Mouse (Mus musculus) stomach, embryonic 14.5 days (tissue): ENCODE measurements at regions not wholly inside any gene's neighbourhood (a gene's known extent, or its start where the extent isn't known, plus 50 kb on each side); places are given as distances from the start of the nearest gene placed in this dataset.

ENCODE experiments used
- ATAC-seq: fragments of 200-750 bp; cut with Nextera tagmentation; 2 replicates; pipeline ENCODE4 v1.8.0; 2017; ENCODE audit warnings: low read depth, moderate TSS enrichment; ENCODE audit not compliant: insufficient number of reproducible peaks, insufficient read depth, low FRiP score
- H3K27ac ChIP-seq: fragments of 300-500 bp; sonication (generic); 2 replicates; pipeline ENCODE4 v1.5.1; 2014; ENCODE audit warnings: mild to moderate bottlenecking, low read length, moderate library complexity, mixed read lengths
- H3K27me3 ChIP-seq: fragments of 300-500 bp; sonication (generic); 2 replicates; pipeline ENCODE4 v1.6.1; 2014; ENCODE audit warnings: low read length, control low read depth, mixed read lengths; ENCODE audit not compliant: control insufficient read depth, insufficient read depth
- H3K36me3 ChIP-seq: fragments of 300-500 bp; sonication (generic); 2 replicates; pipeline ENCODE4 v1.6.1; 2014; ENCODE audit warnings: mild to moderate bottlenecking, control low read depth, low read length, moderate library complexity, mixed read lengths; ENCODE audit not compliant: control insufficient read depth, insufficient read depth
- H3K4me1 ChIP-seq: fragments of 300-500 bp; sonication (generic); 2 replicates; pipeline ENCODE4 v1.6.1; 2014; ENCODE audit warnings: low read length, control low read depth, mixed read lengths; ENCODE audit not compliant: control insufficient read depth, insufficient read depth
- H3K4me2 ChIP-seq: fragments of 300-500 bp; sonication (generic); replicated peaks from 2 replicates; pipeline ENCODE4 v1.6.1; 2014; ENCODE audit warnings: low read depth, low read length, control low read depth
- H3K4me3 ChIP-seq: fragments of 300-500 bp; sonication (generic); 2 replicates; pipeline ENCODE4 v1.5.1; 2014; ENCODE audit warnings: low read depth, low read length, control low read depth
- H3K9ac ChIP-seq: fragments of 300-500 bp; sonication (generic); replicated peaks from 2 replicates; pipeline ENCODE4 v1.6.1; 2014; ENCODE audit warnings: low read depth, mild to moderate bottlenecking, control low read depth, low read length, moderate library complexity, mixed read lengths
- H3K9me3 ChIP-seq: fragments of 300-500 bp; sonication (generic); 2 replicates; pipeline ENCODE4 v1.6.1; 2016; ENCODE audit warnings: low read depth, low read length, control low read depth; ENCODE audit not compliant: control insufficient read depth
- WGBS: fragments of 180-500 bp; shearing (Covaris S2); extraction: QIAGEN DNeasy Blood & Tissue Kit; methylation state at CpG from one replicate; pipeline ENCODE4 v1.1.7; 2014; 5-methylcytosine and 5-hydroxymethylcytosine counted together

DNA sequence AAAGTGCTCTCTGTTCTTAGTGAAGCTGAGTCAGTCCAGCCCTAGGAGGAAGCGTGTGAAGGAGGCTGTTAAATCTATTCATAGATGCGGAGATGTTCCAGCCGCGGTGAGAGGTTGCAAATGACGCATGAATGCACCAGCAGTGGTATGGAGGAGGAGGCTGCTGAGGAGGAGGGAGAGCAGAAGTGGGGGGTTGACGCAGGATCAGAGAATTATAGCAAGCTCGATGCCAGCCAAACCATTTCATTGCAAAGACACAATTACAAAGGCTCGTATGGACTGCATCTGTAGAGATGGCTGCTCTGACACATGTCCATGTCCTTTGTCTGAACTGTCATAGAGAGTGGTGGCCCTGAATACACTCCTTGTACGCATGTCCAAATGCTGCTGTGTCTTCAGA is 232.9 kb downstream of the Plk2 start:
- no peak for ATAC-seq
- Histone ChIP-seq H3K27ac (no peak overlapping the region), H3K9ac (no peak overlapping the region), H3K36me3 (no peaks in the 10 kb centered on the region), H3K9me3 (no peaks in the 10 kb centered on the region), H3K4me2 (no peak overlapping the region), H3K27me3 (no peaks in the 10 kb centered on the region), H3K4me1 (no peaks in the 10 kb centered on the region), H3K4me3 (no peak overlapping the region)
- WGBS: 78% methylated on average over 9 of the region's 9 CpGs

DNA sequence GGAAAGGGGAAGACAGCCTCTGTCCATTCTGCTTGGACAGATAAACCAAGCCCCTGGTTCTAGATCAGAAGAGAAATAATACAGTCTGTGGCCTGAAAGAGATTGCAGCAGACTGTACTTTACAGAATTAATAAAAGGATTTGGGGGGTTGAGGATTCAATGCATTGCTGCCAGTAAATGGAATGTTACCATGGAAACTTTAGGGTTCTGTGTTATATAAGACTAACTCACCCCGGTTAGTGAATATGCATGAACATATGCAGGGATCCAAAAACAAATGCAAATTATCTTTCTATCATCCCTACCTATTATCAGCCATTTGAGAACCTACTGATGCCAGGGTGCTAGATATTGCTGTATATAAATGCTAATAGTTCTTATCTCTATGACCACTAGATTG is 233.4 kb downstream of the Plk2 start:
- no peak overlapping the region for H3K9ac ChIP-seq
- 87% methylated on average over 1 of the region's 1 CpGs for WGBS
- H3K4me1 ChIP-seq: no peaks in the 10 kb centered on the region
- H3K9me3 ChIP-seq: no peaks in the 10 kb centered on the region
- no peaks in the 10 kb centered on the region for H3K36me3 ChIP-seq
- H3K27me3 ChIP-seq: no peaks in the 10 kb centered on the region
- no peak overlapping the region for H3K4me3 ChIP-seq
- H3K27ac ChIP-seq: no peak overlapping the region
- no peak overlapping the region for H3K4me2 ChIP-seq
- ATAC-seq: no peak

DNA sequence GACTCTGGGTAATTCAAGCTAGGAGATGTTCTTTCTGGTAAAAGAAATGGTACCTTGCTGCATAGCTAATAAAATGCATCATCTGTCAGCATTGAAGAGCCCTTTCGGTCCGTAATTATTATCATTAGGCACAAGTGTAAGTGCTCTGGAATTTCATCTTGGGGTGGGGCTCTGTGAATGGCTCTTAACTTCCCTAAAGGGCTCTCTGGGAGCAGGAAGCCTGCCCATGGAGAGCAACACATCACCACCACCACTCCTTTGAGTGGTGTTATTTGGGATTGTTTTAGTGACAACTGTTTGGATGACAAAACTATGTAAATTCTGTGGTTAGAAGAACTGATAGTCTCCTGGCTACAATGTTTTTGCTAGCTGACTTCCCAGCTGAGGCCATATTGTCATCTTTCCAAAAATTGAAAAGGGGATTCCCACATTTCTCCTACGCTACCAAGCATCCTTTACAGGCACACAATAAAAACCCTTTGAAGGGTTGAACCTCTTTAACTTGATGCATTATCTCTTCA is 238.5 kb downstream of the Plk2 start:
- H3K9ac ChIP-seq: no peak overlapping the region
- H3K27me3 ChIP-seq: no peaks in the 10 kb centered on the region
- H3K4me3 ChIP-seq: no peak overlapping the region
- no peak overlapping the region for H3K4me2 ChIP-seq
- H3K36me3 ChIP-seq: no peaks in the 10 kb centered on the region
- no peaks in the 10 kb centered on the region for H3K4me1 ChIP-seq
- H3K27ac ChIP-seq: no peak overlapping the region
- WGBS: 71% methylated on average over 3 of the region's 3 CpGs
- no peaks in the 10 kb centered on the region for H3K9me3 ChIP-seq
- no peak for ATAC-seq

DNA sequence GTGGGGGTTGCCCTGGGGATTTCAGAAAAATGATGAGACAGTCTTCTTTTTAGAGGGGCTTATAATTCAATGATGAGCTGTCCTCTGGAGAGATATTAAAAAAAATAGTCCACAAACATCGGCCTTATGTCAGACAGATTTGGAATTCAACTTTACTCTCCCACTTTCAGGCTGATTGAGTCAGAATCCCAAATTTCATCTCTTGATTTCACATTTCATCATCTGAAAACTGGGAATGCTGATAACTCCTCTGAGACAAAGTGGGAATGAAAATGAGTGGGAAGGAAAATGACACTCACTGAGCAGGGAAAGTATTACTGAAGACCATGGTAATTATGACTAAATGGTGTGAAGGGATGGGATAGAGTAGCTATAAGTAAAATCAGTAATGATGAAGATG is 239.1 kb downstream of the Plk2 start:
- no peak for ATAC-seq
- H3K4me3 ChIP-seq: no peak overlapping the region
- no peak overlapping the region for H3K27ac ChIP-seq
- no peaks in the 10 kb centered on the region for H3K36me3 ChIP-seq
- H3K9me3 ChIP-seq: no peaks in the 10 kb centered on the region
- H3K4me2 ChIP-seq: no peak overlapping the region
- no peaks in the 10 kb centered on the region for H3K4me1 ChIP-seq
- WGBS: 97% methylated on average over 1 of the region's 1 CpGs
- no peak overlapping the region for H3K9ac ChIP-seq
- H3K27me3 ChIP-seq: no peaks in the 10 kb centered on the region

DNA sequence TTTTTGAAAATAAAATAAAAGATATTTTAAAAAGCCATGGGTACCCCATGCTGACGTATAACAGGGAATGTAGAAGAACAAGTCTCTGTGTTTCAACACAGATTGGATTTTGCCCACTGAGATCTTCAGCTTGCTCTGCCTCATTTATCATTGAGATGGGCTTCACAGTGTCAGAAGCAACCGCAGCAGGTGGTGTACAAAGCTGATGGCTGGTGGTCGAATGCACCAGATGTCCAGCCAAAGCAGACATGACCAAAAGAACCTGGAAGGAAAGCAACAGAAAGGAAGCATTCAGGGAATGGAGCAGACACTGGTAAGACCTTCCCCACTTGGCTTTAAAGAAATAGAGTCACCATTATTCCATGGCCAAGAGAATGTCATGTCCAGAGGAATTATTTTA is 247.9 kb downstream of the Plk2 start:
- H3K27ac ChIP-seq: peak overlapping the region; percentile 74; the same call in 1 of the 2 replicates
- peak overlapping the region; percentile 22; the same call in 1 of the 2 replicates for H3K4me2 ChIP-seq
- H3K9ac ChIP-seq: no peak overlapping the region
- no peaks in the 10 kb centered on the region for H3K36me3 ChIP-seq
- no peak for ATAC-seq
- H3K4me3 ChIP-seq: no peak overlapping the region
- no peaks in the 10 kb centered on the region for H3K27me3 ChIP-seq
- peaks cover 3% of the 10 kb centered on the region for H3K4me1 ChIP-seq
- 47% methylated on average over 3 of the region's 3 CpGs for WGBS
- no peaks in the 10 kb centered on the region for H3K9me3 ChIP-seq

DNA sequence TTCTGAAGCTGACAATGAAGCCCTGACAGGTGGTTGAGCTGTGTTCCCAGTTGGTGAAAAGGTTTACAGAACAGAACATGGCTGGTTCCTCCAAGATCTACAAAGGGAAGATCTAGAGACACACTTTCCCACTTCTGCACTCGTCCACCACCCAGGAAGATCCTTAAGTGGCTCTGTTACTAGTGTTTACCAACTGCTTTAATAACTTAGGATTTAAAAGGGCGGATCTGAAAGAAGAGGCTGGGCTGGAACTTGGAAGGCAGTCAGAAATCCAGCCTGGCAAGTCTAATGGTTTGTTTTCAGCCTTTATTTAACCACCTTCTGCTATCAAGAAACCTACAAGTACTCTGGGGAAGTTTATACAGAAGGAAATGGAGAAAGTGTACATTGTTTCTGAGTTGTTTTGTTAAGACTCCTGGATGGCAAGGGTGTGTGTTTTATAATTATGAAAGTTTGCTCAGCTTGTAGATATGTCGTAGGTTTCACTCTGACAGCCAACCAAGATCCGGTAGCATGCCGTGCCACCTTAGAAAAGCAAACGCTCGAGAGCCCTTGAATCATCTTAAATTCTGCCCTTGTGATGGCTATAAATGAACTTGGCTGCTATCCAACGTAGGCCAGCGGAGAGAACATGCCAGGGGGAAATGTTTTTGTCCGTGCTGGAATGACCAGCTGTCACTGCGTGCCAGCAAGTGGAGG is 248.5 kb downstream of the Plk2 start:
- H3K9ac ChIP-seq: no peak overlapping the region
- H3K27ac ChIP-seq: peak overlapping the region; percentile 74
- H3K4me2 ChIP-seq: peak overlapping the region; percentile 26
- H3K27me3 ChIP-seq: no peaks in the 10 kb centered on the region
- peaks cover 3% of the 10 kb centered on the region for H3K4me1 ChIP-seq
- H3K36me3 ChIP-seq: no peaks in the 10 kb centered on the region
- H3K4me3 ChIP-seq: no peak overlapping the region
- no peaks in the 10 kb centered on the region for H3K9me3 ChIP-seq
- ATAC-seq: peak; percentile 75
- WGBS: 23% methylated on average over 11 of the region's 11 CpGs

DNA sequence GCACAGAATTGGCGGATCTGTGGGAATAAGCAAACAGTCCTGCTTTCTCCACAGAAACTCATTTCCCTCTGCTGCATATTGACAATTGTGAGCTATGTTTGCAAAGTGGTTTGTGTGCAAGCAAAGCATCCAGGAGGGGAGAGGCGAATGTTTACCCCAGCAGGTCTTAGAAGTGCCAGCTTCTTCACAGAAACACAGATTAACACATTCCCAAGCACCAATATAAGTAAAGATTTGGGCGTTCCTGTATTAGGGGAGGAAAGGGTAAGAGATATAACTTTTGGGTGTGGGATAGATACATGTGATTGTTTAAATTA is 249.0 kb downstream of the Plk2 start:
- peak overlapping the region; percentile 74 for H3K27ac ChIP-seq
- peak overlapping the region; percentile 26; the same call in 1 of the 2 replicates for H3K4me2 ChIP-seq
- H3K4me3 ChIP-seq: no peak overlapping the region
- peaks cover 3% of the 10 kb centered on the region for H3K4me1 ChIP-seq
- WGBS: 44% methylated on average over 3 of the region's 3 CpGs
- no peak overlapping the region for H3K9ac ChIP-seq
- peak; percentile 56 for ATAC-seq
- no peaks in the 10 kb centered on the region for H3K9me3 ChIP-seq
- H3K27me3 ChIP-seq: no peaks in the 10 kb centered on the region
- no peaks in the 10 kb centered on the region for H3K36me3 ChIP-seq

DNA sequence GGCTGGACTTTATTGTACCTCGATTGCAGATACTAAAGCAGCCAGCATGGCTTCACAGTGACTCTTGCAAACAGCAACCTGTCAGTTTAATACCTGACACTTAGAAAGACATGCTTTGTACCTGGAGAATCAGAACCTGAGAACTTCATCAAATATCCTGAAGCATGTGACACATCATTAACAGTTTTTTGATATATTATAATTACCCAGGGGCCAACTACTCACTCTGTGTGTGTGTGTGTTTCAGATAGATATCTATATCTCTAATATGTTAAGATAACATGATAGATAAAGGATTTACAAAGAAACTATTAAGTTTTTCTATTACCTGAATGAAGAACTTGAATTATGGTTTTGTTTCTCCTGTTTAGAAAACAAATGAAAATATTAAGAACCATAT is 254.5 kb downstream of the Plk2 start:
- WGBS: 89% methylated on average over 1 of the region's 1 CpGs
- no peaks in the 10 kb centered on the region for H3K27me3 ChIP-seq
- no peaks in the 10 kb centered on the region for H3K36me3 ChIP-seq
- H3K9me3 ChIP-seq: no peaks in the 10 kb centered on the region
- H3K9ac ChIP-seq: no peak overlapping the region
- H3K27ac ChIP-seq: no peak overlapping the region
- no peaks in the 10 kb centered on the region for H3K4me1 ChIP-seq
- H3K4me3 ChIP-seq: no peak overlapping the region
- H3K4me2 ChIP-seq: no peak overlapping the region
- no peak for ATAC-seq
